9 mouse cellular contexts compared by ENCODE assay signal in genomic region chr19:24453379-24453778, GRCm38 (mm10). TPM values are rescaled to one million over a fixed set of nuclear protein-coding genes. Genes with fewer than 3 reads are reported as not detected.
DNase-seq lines count a peak whose midpoint lies in the region; ATAC-seq lines count a peak whose summit lies in the region.
"Had no signal": no experiment of that assay in that cellular context is flagged by ENCODE, and none has a peak within 500 bp of the region (broad histone marks: within the 10 kb centered on the region; RNA-seq: fewer than 3 reads in every experiment).

No protein-coding gene starts in this region.

- no peak for ATAC-seq in embryonic facial prominence, embryonic 14.5 days (ENCODE audit: low read depth)
- ATAC-seq in inflammation-experienced regulatory T-cells, adult 6 months = no peak
- ATAC-seq in megakaryocyte, adult 5-6 weeks (ENCODE audit: poor library complexity, severe bottlenecking) = no peak

- no peaks in the 10 kb centered on the region for H3K27me3 ChIP-seq in embryonic facial prominence, embryonic 14.5 days (replicated peaks; ENCODE audit: control insufficient read depth, insufficient read depth, low read length)
- no peaks in the 10 kb centered on the region for H3K27me3 ChIP-seq in embryonic facial prominence, embryonic 10.5 days (replicated peaks; ENCODE audit: low read depth, poor library complexity, severe bottlenecking)
- H3K27me3 ChIP-seq: limb, embryonic 12.5 days had no signal

- H3K9me3 ChIP-seq in embryonic facial prominence, embryonic 14.5 days (ENCODE audit: control insufficient read depth, low read length) = no peaks in the 10 kb centered on the region
- H3K9me3 ChIP-seq in embryonic facial prominence, embryonic 10.5 days = no peaks in the 10 kb centered on the region
- H3K9me3 ChIP-seq: limb, embryonic 12.5 days had no signal

- WGBS in embryonic facial prominence, embryonic 14.5 days = 79% methylated on average over 13 of the region's 13 CpGs
- 78% methylated on average over 13 of the region's 13 CpGs for WGBS in embryonic facial prominence, embryonic 10.5 days

- no peak overlapping the region for H3K27ac ChIP-seq in embryonic facial prominence, embryonic 14.5 days (replicated peaks; ENCODE audit: low read depth, low read length)
- no peak overlapping the region for H3K27ac ChIP-seq in embryonic facial prominence, embryonic 10.5 days (replicated peaks)

- DNase-seq in embryonic facial prominence, embryonic 14.5 days (ENCODE audit: low spot score) = peak; percentile 28
- DNase-seq in embryonic facial prominence, embryonic 10.5 days (ENCODE audit: low spot score) = no peak
- DNase-seq in testis, postnatal 10 days (ENCODE audit: low spot score) = peak; percentile 19
- DNase-seq in testis, postnatal 14 days (ENCODE audit: low spot score) = no peak
- peak; percentile 12 for DNase-seq in mesoderm, embryonic 11.5 days (ENCODE audit: low read depth, low spot score)
- DNase-seq in adipocyte (ENCODE audit: low spot score) = no peak

- H3K4me3 ChIP-seq in embryonic facial prominence, embryonic 14.5 days (ENCODE audit: low read depth, low read length) = no peak overlapping the region
- no peak overlapping the region for H3K4me3 ChIP-seq in embryonic facial prominence, embryonic 10.5 days
- H3K4me3 ChIP-seq: limb, embryonic 12.5 days had no signal

- peaks cover 6% of the 10 kb centered on the region; the same call in 1 of the 2 replicates for H3K4me1 ChIP-seq in embryonic facial prominence, embryonic 14.5 days (ENCODE audit: control insufficient read depth, insufficient read depth, low read length)
- H3K4me1 ChIP-seq in embryonic facial prominence, embryonic 10.5 days = peaks cover 26% of the 10 kb centered on the region

- no peaks in the 10 kb centered on the region for H3K36me3 ChIP-seq in embryonic facial prominence, embryonic 14.5 days (ENCODE audit: control insufficient read depth, insufficient read depth, low read length)
- H3K36me3 ChIP-seq in embryonic facial prominence, embryonic 10.5 days (replicated peaks) = no peaks in the 10 kb centered on the region
- H3K36me3 ChIP-seq: limb, embryonic 12.5 days had no signal

- no peak overlapping the region for H3K4me2 ChIP-seq in embryonic facial prominence, embryonic 14.5 days (ENCODE audit: low read depth, low read length)
- H3K4me2 ChIP-seq: limb, embryonic 12.5 days had no signal

- no peak overlapping the region for H3K9ac ChIP-seq in embryonic facial prominence, embryonic 14.5 days (ENCODE audit: low read depth, low read length)
- H3K9ac ChIP-seq: limb, embryonic 12.5 days had no signal

RNA-seq across cellular contexts. Expression of gene Fam122a, which starts 23.8 kb away (rescaled TPM):
- 51.5 and 54.0 TPM in 2 replicates for polyA plus RNA-seq in embryonic facial prominence, embryonic 14.5 days (2014; fragmentation: Nextera tagmentation; extraction: Ambion mirVana)
- 43.4 and 46.2 TPM in 2 replicates for polyA plus RNA-seq in embryonic facial prominence, embryonic 10.5 days (2016; fragmentation: Nextera tagmentation; extraction: Ambion mirVana)
- 1 to 10 TPM; 3.0 to 5.4 (median 5.1) TPM for polyA plus RNA-seq in inflammation-experienced regulatory T-cells, adult 6 months (2017; shearing (Covaris generic))
- 30.1 and 31.3 TPM in 2 replicates for total RNA-seq in megakaryocyte, adult 5-6 weeks (2015)
- 5.9 and 8.3 TPM in 2 replicates for total RNA-seq in megakaryocyte, adult 5-6 weeks (2017)

Comparison
In these comparisons a context has a peak if more than half of its experiments do, and no peak if none do; other contexts are left out.
1. DNase-seq: peak in embryonic facial prominence, embryonic 14.5 days (single experiment), testis, postnatal 10 days (single experiment) and mesoderm, embryonic 11.5 days (single experiment); none in embryonic facial prominence, embryonic 10.5 days (single experiment), testis, postnatal 14 days (single experiment) and adipocyte (single experiment).